Mouse (Mus musculus) liver, embryonic 11.5 days (tissue): ENCODE measurements at regions not wholly inside any gene's neighbourhood (a gene's known extent, or its start where the extent isn't known, plus 50 kb on each side); places are given as distances from the start of the nearest gene placed in this dataset.

Experiments
- ATAC-seq: fragments of 200-750 bp; cut with Nextera tagmentation; replicated peaks from 2 replicates; pipeline ENCODE4 v1.8.0; 2017; ENCODE audit warnings: moderate number of reproducible peaks, mild to moderate bottlenecking, moderate TSS enrichment, moderate library complexity; ENCODE audit not compliant: low FRiP score
- DNase-seq: peaks from one replicate; pipeline ENCODE4 v3.0.0-alpha.2; 2017; ENCODE audit warnings: low spot score
- H3K27ac ChIP-seq: fragments of 300-500 bp; sonication (generic); 2 replicates; pipeline ENCODE4 v1.5.1; 2014; ENCODE audit warnings: mild to moderate bottlenecking, low read depth, low read length, control low read depth
- H3K27me3 ChIP-seq: fragments of 300-500 bp; sonication (generic); replicated peaks from 2 replicates; pipeline ENCODE4 v1.6.1; 2014; ENCODE audit warnings: low read length, mixed read lengths; ENCODE audit not compliant: control insufficient read depth, insufficient read depth
- H3K36me3 ChIP-seq: fragments of 300-500 bp; sonication (generic); 2 replicates; pipeline ENCODE4 v1.6.1; 2014; ENCODE audit warnings: mild to moderate bottlenecking, low read length, moderate library complexity, mixed read lengths; ENCODE audit not compliant: control insufficient read depth, insufficient read depth
- H3K4me1 ChIP-seq: fragments of 300-500 bp; sonication (generic); replicated peaks from 2 replicates; pipeline ENCODE4 v1.6.1; 2014; ENCODE audit warnings: low read length, mixed read lengths; ENCODE audit not compliant: control insufficient read depth, insufficient read depth
- H3K4me2 ChIP-seq: fragments of 300-500 bp; sonication (generic); 2 replicates; pipeline ENCODE4 v1.6.1; 2014; ENCODE audit warnings: mild to moderate bottlenecking, control low read depth, moderate library complexity
- H3K4me3 ChIP-seq: fragments of 300-500 bp; sonication (generic); 2 replicates; pipeline ENCODE4 v1.5.1; 2014; ENCODE audit warnings: low read depth, low read length, control low read depth
- H3K9ac ChIP-seq: fragments of 300-500 bp; sonication (generic); 2 replicates; pipeline ENCODE4 v1.6.1; 2014; ENCODE audit warnings: low read depth, low read length, control low read depth
- H3K9me3 ChIP-seq: fragments of 300-500 bp; sonication (generic); 2 replicates; pipeline ENCODE4 v1.6.1; 2016; ENCODE audit warnings: low read length, inconsistent platforms, mixed read lengths; ENCODE audit not compliant: control insufficient read depth
- WGBS: fragments of 180-500 bp; shearing (Covaris S2); extraction: QIAGEN DNeasy Blood & Tissue Kit; methylation state at CpG from one replicate; pipeline ENCODE4 v1.1.7; 2014; 5-methylcytosine and 5-hydroxymethylcytosine counted together

DNA sequence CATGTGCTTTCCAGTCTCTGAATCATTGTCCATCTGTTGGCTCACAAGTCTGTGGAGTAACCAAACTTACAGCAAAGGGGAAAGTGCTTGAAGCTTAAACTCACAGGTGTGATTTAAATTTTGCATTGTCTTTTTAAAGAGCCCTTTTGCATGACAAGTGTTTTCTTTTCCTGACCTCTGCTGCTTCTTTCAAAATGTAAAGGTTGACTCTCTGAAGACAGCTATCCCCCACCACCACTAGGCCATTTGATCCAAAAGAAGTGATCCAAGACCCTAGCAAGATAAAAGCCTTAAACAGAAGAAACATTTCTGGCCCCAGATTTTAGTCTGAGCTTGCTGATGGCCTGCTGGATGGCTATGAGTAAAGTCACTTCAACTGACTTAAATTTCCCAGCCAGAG is 118.6 kb downstream of the Gm12728 start:
- no peaks in the 10 kb centered on the region for H3K27me3 ChIP-seq
- DNase-seq (no peak), ATAC-seq (no peak)
- no peak overlapping the region for H3K9ac ChIP-seq
- H3K9me3 ChIP-seq, result no peaks in the 10 kb centered on the region
- H3K4me1 ChIP-seq, result no peaks in the 10 kb centered on the region
- H3K4me2 ChIP-seq, result no peak overlapping the region
- no peak overlapping the region for H3K4me3 ChIP-seq
- no peak overlapping the region for H3K27ac ChIP-seq
- no peaks in the 10 kb centered on the region for H3K36me3 ChIP-seq

- Histone ChIP-seq H3K27me3 (no peaks in the 10 kb centered on the region), H3K9ac (no peak overlapping the region), H3K27ac (no peak overlapping the region), H3K36me3 (no peaks in the 10 kb centered on the region), H3K9me3 (no peaks in the 10 kb centered on the region), H3K4me3 (no peak overlapping the region), H3K4me2 (no peak overlapping the region), H3K4me1 (no peaks in the 10 kb centered on the region)
- 50% methylated on average over 4 of the region's 4 CpGs for WGBS
- ATAC-seq (no peak), DNase-seq (no peak)
Observed at GRCm38 (mm10) chr4:105909272-105909671, 119.6 kb downstream of the Gm12728 start.

GRCm38 (mm10) chr4:105910666-105911065 is 121.0 kb downstream of the Gm12728 start:
- Histone ChIP-seq H3K36me3 (no peaks in the 10 kb centered on the region), H3K9ac (no peak overlapping the region), H3K27me3 (no peaks in the 10 kb centered on the region), H3K27ac (no peak overlapping the region), H3K4me1 (no peaks in the 10 kb centered on the region), H3K9me3 (no peaks in the 10 kb centered on the region), H3K4me3 (no peak overlapping the region), H3K4me2 (no peak overlapping the region)
- ATAC-seq (no peak), DNase-seq (no peak)
- WGBS, result 68% methylated on average over 5 of the region's 5 CpGs

DNA sequence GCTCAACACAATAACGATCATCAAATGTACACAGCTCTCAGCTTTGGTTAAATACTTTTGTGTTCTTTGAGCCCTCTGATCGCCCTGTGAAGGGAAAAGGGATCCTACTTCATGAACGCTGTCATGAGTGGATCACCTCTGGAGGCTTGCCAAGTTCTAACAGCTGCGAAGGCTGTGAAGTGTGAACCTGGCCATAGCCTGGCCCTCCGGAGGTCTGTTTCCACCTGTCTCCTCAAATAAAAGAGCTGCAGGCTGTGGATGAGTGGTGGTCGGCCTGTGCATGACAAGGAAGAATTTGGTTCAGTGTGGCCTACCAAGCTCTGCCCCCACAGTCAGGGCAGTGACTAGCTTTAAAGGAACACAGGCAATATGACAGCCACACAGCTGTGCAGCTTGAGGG is 122.0 kb downstream of the Gm12728 start:
- no peak overlapping the region for H3K27ac ChIP-seq
- H3K4me2 ChIP-seq, result no peak overlapping the region
- H3K27me3 ChIP-seq, result no peaks in the 10 kb centered on the region
- H3K9ac ChIP-seq, result no peak overlapping the region
- no peaks in the 10 kb centered on the region for H3K9me3 ChIP-seq
- no peak overlapping the region for H3K4me3 ChIP-seq
- H3K4me1 ChIP-seq, result no peaks in the 10 kb centered on the region
- H3K36me3 ChIP-seq, result no peaks in the 10 kb centered on the region
- DNase-seq (no peak), ATAC-seq (no peak)
- 80% methylated on average over 6 of the region's 6 CpGs for WGBS

DNA sequence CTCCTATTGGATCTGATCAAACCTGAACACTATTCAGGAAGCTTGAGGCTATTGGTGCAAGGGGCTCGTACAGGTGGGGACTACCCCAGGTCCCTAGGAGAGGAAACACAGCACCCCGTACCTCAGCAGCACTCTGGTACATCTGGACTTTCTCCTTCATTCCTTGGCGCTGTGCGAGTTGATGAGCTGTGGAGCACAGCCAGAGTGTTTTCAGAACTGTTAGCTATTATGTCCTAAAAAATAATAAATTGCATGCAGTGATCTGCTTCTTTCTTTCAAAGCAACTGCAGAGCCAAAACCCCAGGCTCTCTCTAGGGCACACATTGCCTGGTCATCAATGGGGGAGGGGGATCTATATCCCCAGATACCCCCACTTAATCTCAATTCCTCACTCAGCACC is 122.6 kb downstream of the Gm12728 start:
- WGBS, result 80% methylated on average over 4 of the region's 4 CpGs
- ATAC-seq (no peak), DNase-seq (no peak)
- no peak overlapping the region for H3K27ac ChIP-seq
- no peaks in the 10 kb centered on the region for H3K4me1 ChIP-seq
- H3K9ac ChIP-seq, result no peak overlapping the region
- no peaks in the 10 kb centered on the region for H3K27me3 ChIP-seq
- H3K9me3 ChIP-seq, result no peaks in the 10 kb centered on the region
- no peak overlapping the region for H3K4me2 ChIP-seq
- H3K4me3 ChIP-seq, result no peak overlapping the region
- no peaks in the 10 kb centered on the region for H3K36me3 ChIP-seq

DNA sequence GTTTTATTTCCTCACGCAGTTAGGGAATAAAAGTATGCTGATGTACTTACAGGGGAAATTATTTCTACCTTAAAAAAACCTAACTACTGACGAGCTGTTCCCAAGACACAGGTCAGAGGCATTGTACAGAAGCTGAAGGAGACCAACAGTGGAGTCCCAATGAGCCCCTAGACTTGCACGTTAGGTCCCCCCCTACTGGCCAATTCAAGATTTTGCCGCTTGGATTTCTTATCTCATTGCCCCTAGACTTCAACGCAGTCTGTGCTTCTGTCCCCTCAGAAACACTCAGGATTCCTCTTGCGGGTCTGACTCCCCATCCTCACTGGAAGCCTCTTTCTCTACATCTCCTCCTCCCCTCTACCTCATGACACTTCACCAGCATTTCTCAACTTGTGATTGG is 125.3 kb downstream of the Gm12728 start:
- Histone ChIP-seq H3K9me3 (no peaks in the 10 kb centered on the region), H3K9ac (no peak overlapping the region), H3K27me3 (no peaks in the 10 kb centered on the region), H3K4me3 (no peak overlapping the region), H3K4me2 (no peak overlapping the region), H3K36me3 (no peaks in the 10 kb centered on the region), H3K27ac (no peak overlapping the region), H3K4me1 (no peaks in the 10 kb centered on the region)
- ATAC-seq (no peak), DNase-seq (no peak)
- 46% methylated on average over 6 of the region's 6 CpGs for WGBS

GRCm38 (mm10) chr4:105916229-105916628 is 126.6 kb downstream of the Gm12728 start:
- no peak overlapping the region for H3K27ac ChIP-seq
- H3K36me3 ChIP-seq, result no peaks in the 10 kb centered on the region
- no peaks in the 10 kb centered on the region for H3K4me1 ChIP-seq
- no peak overlapping the region for H3K4me2 ChIP-seq
- no peaks in the 10 kb centered on the region for H3K27me3 ChIP-seq
- ATAC-seq (no peak), DNase-seq (no peak)
- H3K4me3 ChIP-seq, result no peak overlapping the region
- WGBS, result 76% methylated on average over 9 of the region's 9 CpGs
- H3K9ac ChIP-seq, result no peak overlapping the region
- no peaks in the 10 kb centered on the region for H3K9me3 ChIP-seq

- DNase-seq, result no peak
- Histone ChIP-seq H3K36me3 (no peaks in the 10 kb centered on the region), H3K4me1 (no peaks in the 10 kb centered on the region), H3K4me3 (no peak overlapping the region), H3K4me2 (no peak overlapping the region), H3K27me3 (no peaks in the 10 kb centered on the region), H3K9me3 (no peaks in the 10 kb centered on the region), H3K9ac (no peak overlapping the region), H3K27ac (no peak overlapping the region)
- no peak for ATAC-seq
- WGBS, result 75% methylated on average over 6 of the region's 6 CpGs
Observed at GRCm38 (mm10) chr4:105924781-105925382, 135.2 kb downstream of the Gm12728 start.

- Histone ChIP-seq H3K27me3 (no peaks in the 10 kb centered on the region), H3K27ac (no peak overlapping the region), H3K4me1 (no peaks in the 10 kb centered on the region), H3K4me2 (no peak overlapping the region), H3K9ac (no peak overlapping the region), H3K9me3 (no peaks in the 10 kb centered on the region), H3K4me3 (no peak overlapping the region), H3K36me3 (no peaks in the 10 kb centered on the region)
- WGBS, result 85% methylated on average over 2 of the region's 2 CpGs
- ATAC-seq, result no peak
- DNase-seq, result no peak
Observed at GRCm38 (mm10) chr4:105925506-105925905, 135.8 kb downstream of the Gm12728 start.
